Mouse (Mus musculus) bone marrow, adult 2 months (tissue): ENCODE data around the gene Ist1.

ENCODE experiments used
- CTCF ChIP-seq: fragments of 200-500 bp; IDR thresholded peaks from 2 replicates; pipeline ENCODE4 v1.5.1; 2011; ENCODE audit warnings: low read length, control low read depth; ENCODE audit not compliant: control insufficient read depth, insufficient read depth
- POLR2A ChIP-seq: fragments of 200-500 bp; IDR thresholded peaks from 2 replicates; pipeline ENCODE4 v1.6.1; 2011; ENCODE audit warnings: low read depth, mild to moderate bottlenecking, control low read depth, low read length, borderline replicate concordance; ENCODE audit not compliant: control insufficient read depth

GRCm38 (mm10) chr8:109734018-109734417, 41.0 kb upstream of the Ist1 start:
- no peak for TF ChIP-seq POLR2A
- no peak for TF ChIP-seq CTCF
